Mouse (Mus musculus) intestine, embryonic 16.5 days (tissue): ENCODE data around the gene Ceacam18. TPM values are rescaled to one million over a fixed set of nuclear protein-coding genes. Genes with fewer than 3 reads are reported as not detected.

Experiments used
- ATAC-seq: fragments of 200-750 bp; cut with Nextera tagmentation; 2 replicates; pipeline ENCODE4 v1.8.0; 2017; ENCODE audit warnings: moderate TSS enrichment, moderate library complexity
- H3K27ac ChIP-seq: fragments of 300-500 bp; sonication (generic); 2 replicates; pipeline ENCODE4 v1.5.1; 2014; ENCODE audit warnings: mild to moderate bottlenecking, low read length
- H3K27me3 ChIP-seq: fragments of 300-500 bp; sonication (generic); replicated peaks from 2 replicates; pipeline ENCODE4 v1.6.1; 2014; ENCODE audit warnings: low read length, control low read depth, mixed read lengths; ENCODE audit not compliant: control insufficient read depth, insufficient read depth
- H3K36me3 ChIP-seq: fragments of 300-500 bp; sonication (generic); 2 replicates; pipeline ENCODE4 v1.6.1; 2014; ENCODE audit warnings: low read length, control low read depth; ENCODE audit not compliant: control insufficient read depth, insufficient read depth
- H3K4me1 ChIP-seq: fragments of 300-500 bp; sonication (generic); 2 replicates; pipeline ENCODE4 v1.6.1; 2014; ENCODE audit warnings: low read length, control low read depth, mixed read lengths; ENCODE audit not compliant: control insufficient read depth, insufficient read depth
- H3K4me2 ChIP-seq: fragments of 300-500 bp; sonication (generic); 2 replicates; pipeline ENCODE4 v1.6.1; 2014; ENCODE audit warnings: low read depth, low read length, control low read depth
- H3K4me3 ChIP-seq: fragments of 300-500 bp; sonication (generic); 2 replicates; pipeline ENCODE4 v1.5.1; 2014; ENCODE audit warnings: mild to moderate bottlenecking, low read length
- H3K9ac ChIP-seq: fragments of 300-500 bp; sonication (generic); 2 replicates; pipeline ENCODE4 v1.6.1; 2014; ENCODE audit warnings: low read depth, low read length
- H3K9me3 ChIP-seq: fragments of 300-500 bp; sonication (generic); 2 replicates; pipeline ENCODE4 v1.6.1; 2016; ENCODE audit warnings: low read length, control low read depth; ENCODE audit not compliant: control insufficient read depth
- WGBS: fragments of 180-500 bp; shearing (Covaris S2); extraction: QIAGEN DNeasy Blood & Tissue Kit; methylation state at CpG from one replicate; pipeline ENCODE4 v1.1.7; 2014; 5-methylcytosine and 5-hydroxymethylcytosine counted together
- polyA plus RNA-seq: library from polyadenylated mRNA; unstranded; fragments of >200 nt; fragmentation: Nextera tagmentation; extraction: Ambion mirVana; gene quantifications from 2 replicates; pipeline ENCODE4 v1.2.1, GENCODE M21; 2015

Ceacam18 gene
- polyA plus RNA-seq = 9.9 and 10.1 TPM in 2 replicates

DNA sequence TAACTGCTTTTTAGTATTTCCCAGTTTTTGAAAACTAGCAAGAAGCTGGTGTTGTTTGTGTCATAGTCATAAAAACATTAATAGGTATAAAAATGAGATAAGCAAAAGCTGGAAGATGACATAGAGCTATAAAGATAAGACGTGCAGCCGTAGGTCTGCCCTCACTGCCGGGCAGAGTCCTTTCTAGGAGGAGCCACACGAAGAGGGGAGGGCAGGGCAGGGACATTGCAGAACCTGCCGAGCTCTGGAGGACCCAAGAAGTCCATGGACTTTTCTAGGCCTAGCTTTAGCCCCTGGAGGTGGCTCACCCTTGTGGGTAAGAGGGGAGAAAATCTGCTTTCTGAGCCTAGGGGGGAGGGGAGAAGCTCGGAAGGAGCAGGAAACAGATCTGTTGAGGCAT lies at the start of gene Ceacam18:
TSS of gene Ceacam18 (plus strand) at position 208 of the 400 bp plus-strand sequence.
- no peak within 1 kb of the TSS for H3K9ac ChIP-seq
- 43% methylated on average over 6 of the region's 6 CpGs for WGBS

DNA sequence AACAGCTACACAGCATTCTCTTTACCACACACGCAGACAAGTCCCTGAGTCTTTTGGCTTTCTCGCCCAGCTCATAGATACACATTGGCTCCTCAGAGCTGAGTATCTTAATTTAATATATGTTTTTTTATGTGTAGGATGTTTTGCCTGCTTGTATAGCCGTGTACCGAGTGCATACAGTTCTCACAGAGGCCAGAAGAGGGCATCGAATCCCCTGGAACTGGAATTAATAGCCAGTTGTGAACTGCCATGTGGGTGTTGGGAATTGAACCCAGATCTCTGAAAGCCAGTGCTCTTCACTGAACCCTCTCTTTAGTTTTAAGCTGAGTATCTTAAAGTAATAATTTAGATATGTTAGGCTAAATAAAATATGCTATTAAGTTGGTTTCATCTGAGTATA lies 49.7 kb upstream of the Ceacam18 start:
- Histone ChIP-seq H3K27me3 (no peaks in the 10 kb centered on the region), H3K9me3 (no peaks in the 10 kb centered on the region), H3K36me3 (peaks cover 30% of the 10 kb centered on the region), H3K9ac (no peak overlapping the region), H3K27ac (no peak overlapping the region), H3K4me3 (no peak overlapping the region), H3K4me2 (no peak overlapping the region), H3K4me1 (peaks cover 13% of the 10 kb centered on the region)
- 88% methylated on average over 5 of the region's 5 CpGs for WGBS
- ATAC-seq = no peak

More for the DNA sequence above, at the start of gene Ceacam18:
- Histone ChIP-seq H3K27me3 (no peaks in the 10 kb centered on the region), H3K4me3 (peak within 1 kb of the TSS; percentile 25; the same call in 1 of the 2 replicates), H3K36me3 (no peaks in the 10 kb centered on the region), H3K4me2 (0 out of 2 replicates have a peak within 1 kb of the TSS, but pooled peaks have one; percentile 15), H3K27ac (peak within 1 kb of the TSS; percentile 49; the same call in 1 of the 2 replicates), H3K4me1 (peaks cover 6% of the 10 kb centered on the region; the same call in 1 of the 2 replicates), H3K9me3 (no peaks in the 10 kb centered on the region)
- peak; percentile 97 for ATAC-seq

DNA sequence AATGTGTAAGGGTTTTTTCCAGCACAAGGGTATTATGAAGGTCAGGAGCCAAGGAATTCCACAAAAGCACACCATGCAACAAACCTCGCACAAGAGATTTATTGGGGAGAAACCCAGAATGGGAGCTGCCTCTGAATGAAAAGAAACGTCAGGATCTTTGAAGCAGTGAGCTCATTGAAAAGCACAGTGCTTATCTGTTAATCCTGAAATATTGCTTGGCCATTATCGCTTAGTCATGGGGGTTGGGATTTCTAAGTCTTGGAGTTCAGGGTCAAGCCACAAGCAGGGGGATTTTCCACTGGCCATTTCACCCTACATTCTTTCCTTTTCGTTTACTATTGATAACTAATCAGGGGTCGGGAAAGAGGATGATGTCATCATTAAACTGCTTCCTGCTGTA lies 32.6 kb upstream of the Ceacam18 start:
- H3K9ac ChIP-seq = no peak overlapping the region
- no peak overlapping the region for H3K27ac ChIP-seq
- no peaks in the 10 kb centered on the region for H3K27me3 ChIP-seq
- no peak for ATAC-seq
- no peaks in the 10 kb centered on the region for H3K36me3 ChIP-seq
- H3K4me2 ChIP-seq = no peak overlapping the region
- 21% methylated on average over 5 of the region's 5 CpGs for WGBS
- no peaks in the 10 kb centered on the region for H3K9me3 ChIP-seq
- H3K4me3 ChIP-seq = no peak overlapping the region
- no peaks in the 10 kb centered on the region; the same call in 1 of the 2 replicates for H3K4me1 ChIP-seq

DNA sequence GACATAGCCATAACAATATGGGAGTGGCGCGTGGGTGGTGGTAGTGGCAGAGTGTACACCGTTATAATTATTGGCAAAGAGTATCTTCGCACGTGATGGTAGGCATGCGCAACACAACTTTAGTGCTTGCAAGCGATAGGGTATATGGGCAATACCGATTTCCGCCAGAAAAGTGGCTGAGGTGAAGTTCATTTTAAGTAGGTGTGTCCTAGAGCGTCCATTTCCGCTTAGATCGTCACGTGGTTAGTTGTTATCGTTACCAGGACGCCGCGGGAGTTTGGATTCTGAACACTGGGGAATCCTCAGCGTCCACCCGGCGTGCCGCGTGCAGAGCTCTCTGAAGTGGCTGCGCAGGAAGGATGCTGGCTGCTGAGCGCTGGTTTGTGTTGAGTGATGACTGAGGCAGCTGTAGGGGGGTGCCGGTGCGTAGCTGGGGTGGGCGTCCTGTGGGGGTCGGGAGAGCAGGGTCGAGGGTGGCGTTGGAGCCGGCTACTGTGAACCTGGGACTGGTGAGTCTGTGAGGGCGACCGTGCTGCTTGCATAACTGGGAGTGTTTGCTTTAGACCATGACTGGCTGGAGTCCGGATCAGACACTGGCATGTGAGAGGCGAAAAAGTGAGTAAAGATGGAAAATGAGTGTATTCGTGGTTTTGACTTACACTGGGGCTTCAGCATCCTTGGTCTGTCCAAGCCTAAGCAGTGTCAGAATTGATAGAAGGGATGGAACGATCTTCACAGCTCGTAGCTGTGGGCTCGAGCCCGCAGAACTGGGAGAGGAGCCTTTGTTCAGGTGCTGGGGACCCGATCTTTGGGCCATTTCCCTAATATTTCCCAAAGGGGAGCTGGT lies 27.4 kb upstream of the Ceacam18 start, which contains the start of gene Zfp819:
TSS of gene Zfp819 (plus strand) at position 274 of the 847 bp plus-strand sequence.
- WGBS = 14% methylated on average over 41 of the region's 41 CpGs
- 0 out of 2 replicates have a peak within 1 kb of the TSS, but pooled peaks have one; percentile 21 for H3K9ac ChIP-seq

DNA sequence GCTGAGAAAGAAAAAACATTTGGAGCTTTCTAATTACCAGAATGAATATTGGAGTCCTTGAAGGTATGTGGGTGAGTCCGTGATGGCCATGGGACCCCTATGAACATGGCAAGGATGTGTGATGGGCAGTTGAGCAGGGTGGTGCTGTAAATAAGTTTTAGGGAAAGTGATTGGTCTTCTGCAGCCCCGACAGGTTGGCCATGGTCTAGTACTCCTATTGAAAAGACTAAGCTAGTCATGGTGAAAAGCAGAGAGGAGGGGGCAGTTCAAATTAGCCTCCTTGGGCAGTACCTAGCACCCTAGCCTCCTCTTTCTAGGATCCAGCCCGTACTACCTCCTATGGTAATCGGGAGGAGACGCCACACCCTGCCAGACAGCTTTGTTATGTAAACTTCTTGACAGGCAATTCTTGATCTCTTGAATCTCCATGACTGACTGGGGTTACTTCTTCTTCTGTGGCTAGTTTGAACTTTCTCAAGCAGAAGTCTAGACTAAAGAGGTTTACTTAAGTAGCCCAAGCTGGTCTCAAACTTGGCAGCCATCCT lies 26.7 kb upstream of the Ceacam18 start:
- no peak overlapping the region for H3K9ac ChIP-seq
- ATAC-seq = no peak
- H3K27ac ChIP-seq = no peak overlapping the region
- H3K36me3 ChIP-seq = no peaks in the 10 kb centered on the region
- H3K4me3 ChIP-seq = no peak overlapping the region
- H3K4me2 ChIP-seq = no peak overlapping the region
- H3K27me3 ChIP-seq = no peaks in the 10 kb centered on the region
- WGBS = 40% methylated on average over 5 of the region's 5 CpGs
- H3K9me3 ChIP-seq = no peaks in the 10 kb centered on the region
- H3K4me1 ChIP-seq = peaks cover 3% of the 10 kb centered on the region

More for the DNA sequence above, 27.4 kb upstream of the Ceacam18 start, which contains the start of gene Zfp819:
- Histone ChIP-seq H3K4me1 (peaks cover 3% of the 10 kb centered on the region), H3K27ac (no peak within 1 kb of the TSS), H3K36me3 (no peaks in the 10 kb centered on the region), H3K4me2 (peak within 1 kb of the TSS; percentile 75), H3K27me3 (no peaks in the 10 kb centered on the region), H3K9me3 (no peaks in the 10 kb centered on the region), H3K4me3 (peak within 1 kb of the TSS; percentile 36)
- ATAC-seq = peak; percentile 91

DNA sequence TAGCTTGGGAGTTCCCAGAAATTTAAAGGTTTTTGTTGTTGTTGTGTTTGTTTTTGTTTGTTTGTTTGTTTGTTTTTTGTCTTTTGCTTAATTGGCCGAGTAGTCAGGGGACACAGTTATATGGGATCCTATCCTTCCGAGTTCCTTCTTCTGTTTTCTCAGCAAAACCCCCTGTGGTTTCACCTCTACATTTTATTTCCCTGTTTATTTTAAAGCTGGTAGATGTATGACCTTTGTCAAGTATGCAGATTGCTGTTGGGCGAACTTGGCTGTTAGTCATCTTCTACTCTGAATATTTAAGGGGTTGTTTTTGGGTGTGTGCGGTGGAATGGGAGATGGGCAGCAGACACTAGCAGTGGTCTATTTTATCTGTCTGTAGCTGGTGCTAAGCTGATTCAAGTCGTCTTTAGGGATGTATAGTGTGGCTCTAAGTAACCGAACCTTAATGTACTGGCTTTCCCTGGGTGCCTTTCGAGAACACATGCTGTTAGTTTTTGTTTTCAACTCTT lies 26.1 kb upstream of the Ceacam18 start:
- H3K4me1 ChIP-seq = peaks cover 3% of the 10 kb centered on the region
- 71% methylated on average over 7 of the region's 7 CpGs for WGBS
- no peak for ATAC-seq

DNA sequence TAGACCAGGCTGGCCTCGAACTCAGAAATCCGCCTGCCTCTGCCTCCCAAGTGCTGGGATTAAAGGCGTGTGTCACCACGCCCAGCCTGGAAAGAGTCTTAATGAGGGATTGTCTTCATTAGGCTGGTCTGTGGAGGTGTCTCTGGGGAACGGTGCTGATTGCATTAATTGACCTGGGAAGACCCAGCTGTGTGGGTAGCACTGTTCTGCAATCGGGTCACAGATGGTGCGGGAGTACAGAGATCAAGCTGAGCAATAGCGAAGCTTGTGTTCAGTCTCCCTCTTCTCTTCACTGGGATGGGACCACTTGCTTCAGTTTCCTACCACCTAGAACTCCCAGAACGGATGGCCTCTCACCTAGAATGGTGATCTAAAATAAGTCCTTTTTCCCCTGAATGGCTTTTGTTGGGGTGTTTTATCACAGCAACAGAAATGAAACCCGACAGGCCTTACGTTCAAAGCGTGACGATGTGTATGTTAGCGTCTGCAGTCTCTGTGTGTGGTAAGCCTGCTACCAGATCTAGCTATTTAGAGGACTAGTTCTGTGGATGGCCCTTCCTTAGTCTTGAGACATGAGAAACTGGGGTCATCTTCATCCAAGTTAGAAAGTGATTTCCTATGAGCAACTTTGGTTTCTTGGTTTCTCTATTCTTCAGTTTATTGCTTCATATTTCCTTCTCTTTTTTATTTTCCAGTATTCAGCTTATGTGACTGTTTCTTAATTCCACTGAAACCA lies 20.5 kb upstream of the Ceacam18 start:
- H3K4me2 ChIP-seq = no peak overlapping the region
- no peak for ATAC-seq
- no peak overlapping the region for H3K27ac ChIP-seq
- H3K9me3 ChIP-seq = no peaks in the 10 kb centered on the region
- H3K36me3 ChIP-seq = no peaks in the 10 kb centered on the region
- H3K4me1 ChIP-seq = no peaks in the 10 kb centered on the region
- 90% methylated on average over 14 of the region's 14 CpGs for WGBS
- H3K27me3 ChIP-seq = no peaks in the 10 kb centered on the region
- H3K9ac ChIP-seq = no peak overlapping the region
- H3K4me3 ChIP-seq = no peak overlapping the region

More for the DNA sequence above, 26.1 kb upstream of the Ceacam18 start:
- no peaks in the 10 kb centered on the region for H3K36me3 ChIP-seq
- H3K4me3 ChIP-seq = no peak overlapping the region
- no peaks in the 10 kb centered on the region for H3K9me3 ChIP-seq
- no peak overlapping the region for H3K4me2 ChIP-seq
- no peak overlapping the region for H3K9ac ChIP-seq
- no peak overlapping the region for H3K27ac ChIP-seq
- H3K27me3 ChIP-seq = no peaks in the 10 kb centered on the region

DNA sequence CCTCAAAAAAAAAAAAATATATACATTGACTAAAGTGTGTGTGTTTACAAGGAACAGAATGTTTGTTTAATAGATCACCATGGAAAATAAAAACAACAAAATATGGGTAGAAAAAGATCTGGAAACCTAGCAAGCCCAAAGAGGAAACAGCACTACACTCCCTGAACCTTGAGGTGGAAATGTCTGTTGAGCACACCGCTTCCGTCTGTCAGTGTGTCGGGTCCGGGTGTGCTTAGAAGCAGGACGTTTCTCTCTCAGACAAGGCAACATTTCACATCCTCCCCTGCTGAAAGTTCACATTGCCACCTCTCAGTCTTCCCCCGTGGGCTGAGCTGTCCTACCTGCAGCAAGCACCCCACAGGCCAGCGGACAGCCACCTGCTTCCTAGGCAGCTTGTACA lies 11.6 kb upstream of the Ceacam18 start:
- Histone ChIP-seq H3K9ac (no peak overlapping the region), H3K4me2 (no peak overlapping the region), H3K36me3 (no peaks in the 10 kb centered on the region), H3K27ac (no peak overlapping the region), H3K9me3 (no peaks in the 10 kb centered on the region), H3K4me1 (no peaks in the 10 kb centered on the region), H3K27me3 (no peaks in the 10 kb centered on the region), H3K4me3 (no peak overlapping the region)
- ATAC-seq = no peak
- WGBS = 81% methylated on average over 7 of the region's 7 CpGs

DNA sequence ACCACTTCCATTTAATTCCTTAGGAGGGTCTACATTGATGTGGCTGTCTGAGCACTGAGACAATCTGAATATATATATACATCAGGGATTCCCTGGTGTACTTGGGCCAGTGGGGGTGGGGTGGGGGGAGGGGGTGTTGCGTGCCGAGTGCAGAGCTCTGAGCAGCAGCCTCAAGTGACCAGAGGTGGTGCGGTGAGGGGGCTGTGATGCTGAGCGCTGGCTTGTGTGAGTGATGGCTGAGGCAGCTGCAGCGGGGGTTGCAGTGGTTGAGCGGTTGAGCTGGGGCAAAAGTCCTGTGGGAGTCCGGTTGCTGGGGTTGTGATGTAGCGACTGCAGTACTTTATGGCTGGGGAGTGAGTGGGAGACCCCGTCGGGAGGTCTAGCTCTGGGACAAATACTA lies 10.7 kb upstream of the Ceacam18 start:
- WGBS = 23% methylated on average over 10 of the region's 10 CpGs
- no peaks in the 10 kb centered on the region for H3K27me3 ChIP-seq
- H3K4me3 ChIP-seq = no peak overlapping the region
- no peak for ATAC-seq
- H3K27ac ChIP-seq = no peak overlapping the region
- no peaks in the 10 kb centered on the region for H3K4me1 ChIP-seq
- H3K9me3 ChIP-seq = no peaks in the 10 kb centered on the region
- no peaks in the 10 kb centered on the region for H3K36me3 ChIP-seq
- H3K4me2 ChIP-seq = no peak overlapping the region
- H3K9ac ChIP-seq = no peak overlapping the region
